Comparison of ENCODE assay signal across 22 mouse cellular contexts in genomic region chr14:47827623-47828022, GRCm38 (mm10).
DNase-seq lines count a peak whose midpoint lies in the region; TF ChIP-seq lines count a peak whose summit lies in the region.
"Had no signal": no experiment of that assay in that cellular context is flagged by ENCODE, and none has a peak within 500 bp of the region (broad histone marks: within the 10 kb centered on the region; RNA-seq: fewer than 3 reads in every experiment).

No protein-coding gene starts in this region.

- peak; percentile 55 for DNase-seq in liver, adult 2 months (ENCODE audit: extremely low read depth, low read depth, low spot score)
- DNase-seq in liver = no peak
- DNase-seq in 416B (ENCODE audit: low read depth) = peak; percentile 37
- DNase-seq in MN1 (ENCODE audit: low spot score) = peak; percentile 12
- peak; percentile 27 for DNase-seq in lung, postnatal 25 days (ENCODE audit: low spot score)
- no peak for DNase-seq in right cerebral cortex, postnatal 10 days (ENCODE audit: low spot score in 2 of 2)
- DNase-seq in right cerebral cortex, adult 2 months (ENCODE audit: low spot score in 2 of 2) = no peak
- DNase-seq: cerebellum, adult 18-20 months; cerebellum, postnatal 25 days; embryo, embryonic 11 days; heart, postnatal 10 days; kidney, adult 2 months; kidney, postnatal 10 days; left cerebral cortex, postnatal 4 days; thymus, postnatal 25 days had no signal

- no peaks in the 10 kb centered on the region for H3K36me3 ChIP-seq in liver, adult 2 months (ENCODE audit: control insufficient read depth, insufficient read depth, low read length)
- H3K36me3 ChIP-seq: embryonic facial prominence, embryonic 15.5 days; forebrain, embryonic 12.5 days; G1E; hindbrain, embryonic 12.5 days; midbrain, embryonic 10.5 days; neural tube, embryonic 12.5 days had no signal

- TF ChIP-seq CTCF in liver, adult 2 months (IDR thresholded peaks at IDR 0.05; ENCODE audit: low read depth, low read length) = no peak

- H3K4me1 ChIP-seq in liver, adult 2 months (ENCODE audit: control insufficient read depth, insufficient read depth, low read length) = peaks cover 2% of the 10 kb centered on the region
- H3K4me1 ChIP-seq: embryonic facial prominence, embryonic 15.5 days; forebrain, embryonic 12.5 days; hindbrain, embryonic 12.5 days; midbrain, embryonic 10.5 days; neural tube, embryonic 12.5 days had no signal

- no peaks in the 10 kb centered on the region for H3K27me3 ChIP-seq in liver, adult 2 months (ENCODE audit: control insufficient read depth, insufficient read depth, low read length)
- H3K27me3 ChIP-seq: embryonic facial prominence, embryonic 15.5 days; forebrain, embryonic 12.5 days; hindbrain, embryonic 12.5 days; neural tube, embryonic 12.5 days had no signal

- H3K27ac ChIP-seq in liver, adult 2 months (replicated peaks; ENCODE audit: insufficient read depth, low read depth, low read length) = no peak overlapping the region
- H3K27ac ChIP-seq: embryonic facial prominence, embryonic 15.5 days; forebrain, embryonic 12.5 days; hindbrain, embryonic 12.5 days; left cerebral cortex, adult 2 months; midbrain, embryonic 10.5 days; neural tube, embryonic 12.5 days had no signal

- 49% methylated on average over 2 of the region's 2 CpGs for WGBS in liver, adult 2 months

- no peak for TF ChIP-seq POLR2A in liver, adult 2 months (IDR thresholded peaks at IDR 0.05; ENCODE audit: extremely low read depth, insufficient read depth, low read length)

- H3K4me3 ChIP-seq in liver, adult 2 months (ENCODE audit: insufficient read depth, low read depth, low read length) = no peak overlapping the region
- H3K4me3 ChIP-seq: embryonic facial prominence, embryonic 15.5 days; forebrain, embryonic 12.5 days; hindbrain, embryonic 12.5 days; left cerebral cortex, adult 2 months; midbrain, embryonic 10.5 days; neural tube, embryonic 12.5 days had no signal

- no peak overlapping the region for H3K9ac ChIP-seq in liver, adult 2 months (ENCODE audit: low read depth, low read length)
- H3K9ac ChIP-seq: embryonic facial prominence, embryonic 15.5 days; forebrain, embryonic 12.5 days; hindbrain, embryonic 12.5 days; neural tube, embryonic 12.5 days had no signal

- no peaks in the 10 kb centered on the region for H3K79me2 ChIP-seq in liver, adult 2 months (ENCODE audit: control insufficient read depth, insufficient read depth, low read length)

Comparison
In these comparisons a context has a peak if more than half of its experiments do, and no peak if none do; other contexts are left out.
1. DNase-seq: peak in liver, adult 2 months (single experiment), 416B (single experiment), MN1 (single experiment) and lung, postnatal 25 days (single experiment); none in liver (single experiment), right cerebral cortex, postnatal 10 days (0 of 2) and right cerebral cortex, adult 2 months (0 of 2).